Mouse (Mus musculus) bone marrow macrophage, adult 2 months (primary cell): Measurements from ENCODE around the gene Jsrp1.

Experiments
- CTCF ChIP-seq: IDR thresholded peaks from 2 replicates; pipeline ENCODE4 v1.5.1; 2012; ENCODE audit warnings: low read depth, mild to moderate bottlenecking, low read length, moderate library complexity
- POLR2A ChIP-seq: IDR thresholded peaks from 2 replicates; pipeline ENCODE4 v1.6.1; 2012; ENCODE audit warnings: mild to moderate bottlenecking, low read depth, low read length, borderline replicate concordance

DNA sequence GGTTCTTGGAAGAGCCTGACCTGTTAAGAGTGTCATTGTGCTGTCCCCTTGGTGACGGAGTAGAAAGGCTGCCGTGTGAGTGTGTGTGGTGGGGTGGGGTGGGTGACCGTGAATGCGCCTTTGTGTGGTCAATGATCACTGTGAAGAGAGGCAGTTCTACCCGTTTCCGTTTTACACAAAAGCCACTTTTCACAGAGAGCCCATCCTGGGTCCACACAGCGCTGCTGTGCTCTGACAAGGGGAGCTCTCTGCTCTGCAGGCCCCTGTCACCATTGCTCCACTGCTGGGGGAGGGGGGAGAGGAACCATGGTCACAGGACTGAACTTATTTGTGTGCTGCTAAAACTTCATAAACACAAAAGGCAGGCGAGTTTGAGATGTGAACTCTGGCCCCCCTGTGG is 44.1 kb upstream of the Jsrp1 start:
- TF ChIP-seq POLR2A: no peak
- TF ChIP-seq CTCF: no peak
